Mouse (Mus musculus): ENCODE measurements at regions not wholly inside any gene's neighbourhood (a gene's known extent, or its start where the extent isn't known, plus 50 kb on each side); places are given as distances from the start of the nearest gene placed in this dataset.

DNA sequence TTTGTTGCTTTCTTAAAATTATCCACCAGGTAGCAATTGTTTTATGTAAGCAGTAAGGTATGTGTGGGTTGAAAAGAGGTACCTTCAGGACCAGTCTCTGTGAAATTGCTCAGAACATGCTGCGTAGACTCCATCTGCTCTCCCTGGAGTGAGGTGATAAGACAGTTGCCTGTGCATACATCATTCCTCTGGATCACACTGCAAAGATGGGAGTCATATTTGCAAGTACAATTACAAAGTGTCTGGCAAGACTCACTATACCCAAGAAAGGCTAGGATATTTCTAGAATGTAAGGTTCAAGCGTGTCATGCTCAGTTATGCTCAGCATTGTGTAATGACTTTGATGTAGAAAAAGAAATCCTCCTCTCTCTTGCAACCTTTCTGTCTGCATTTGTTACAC lies 1283.5 kb upstream of the Slc10a2 start:
- peak in 1 of 2 experiments; percentile 33 for DNase-seq (ENCODE audit: low spot score in 2 of 2)
- intact Hi-C loops (cut with DNase I) = no loop called here

DNA sequence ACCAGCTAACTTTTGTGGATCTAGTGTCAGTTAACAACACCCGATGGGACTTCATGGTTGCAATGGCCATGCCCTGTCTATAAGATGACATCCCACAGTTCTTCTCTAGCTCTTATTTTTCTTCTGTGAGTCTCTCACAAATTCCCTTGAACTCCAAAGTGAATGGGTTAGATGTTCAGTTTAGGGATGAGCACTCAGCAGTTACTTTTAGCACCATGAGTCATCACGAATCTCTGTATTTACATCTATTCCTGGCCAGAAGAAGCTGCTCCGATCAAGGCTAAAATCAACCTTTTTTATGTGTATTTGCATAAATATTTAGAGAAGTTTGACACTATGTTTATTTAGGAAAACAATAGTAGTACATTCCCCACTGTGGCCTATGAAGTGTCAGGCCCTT lies 1269.6 kb upstream of the Slc10a2 start:
- DNase-seq (ENCODE audit: low spot score in 2 of 2) = no peak
- intact Hi-C loops (cut with DNase I) = no loop called here

DNA sequence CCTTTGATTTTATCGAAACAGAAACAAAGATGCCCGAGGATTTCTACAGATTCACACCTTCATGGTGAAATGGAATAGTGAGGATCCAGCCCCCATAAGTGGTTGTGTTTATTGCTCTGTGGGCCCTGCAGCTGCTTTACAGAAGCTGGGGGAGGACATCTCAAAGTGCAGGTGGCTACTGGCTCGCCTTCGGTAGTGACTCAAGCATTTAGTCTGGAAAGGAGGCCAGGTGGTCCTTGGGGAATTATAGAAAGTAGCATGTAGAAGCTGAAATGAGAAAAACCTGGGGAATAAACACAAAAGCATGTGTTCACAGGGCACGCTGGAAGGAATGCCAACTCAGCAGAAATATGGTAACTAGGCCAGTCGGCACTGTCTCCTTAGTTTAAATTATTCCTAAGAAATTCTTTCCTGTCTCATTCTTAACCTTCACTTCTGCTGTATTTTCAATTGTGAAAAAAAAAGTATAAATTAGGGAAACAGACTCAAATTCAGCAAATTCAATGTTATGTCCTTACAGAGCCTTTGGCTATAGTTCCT lies 1256.3 kb upstream of the Slc10a2 start:
- intact Hi-C loops (cut with DNase I) = no loop called here

DNA sequence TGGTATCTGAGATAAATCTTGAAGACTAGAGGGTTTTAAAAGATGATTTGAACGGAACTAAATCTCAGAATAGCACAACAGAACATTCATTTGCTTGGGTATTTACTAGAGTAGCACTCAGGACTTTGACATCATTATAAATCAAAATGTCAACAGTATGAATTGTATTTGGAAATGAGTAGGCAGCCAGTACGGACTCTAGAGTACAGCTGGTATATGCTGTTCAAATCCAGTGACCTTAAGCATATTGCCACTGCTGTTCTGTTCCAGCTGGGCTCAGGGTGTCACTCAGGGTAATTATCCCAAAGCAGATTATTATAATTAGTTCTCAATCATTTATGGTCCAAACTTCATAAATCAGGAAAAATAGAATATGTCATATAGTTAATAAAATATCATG lies 1252.7 kb upstream of the Slc10a2 start:
- intact Hi-C loops (cut with DNase I) = no loop called here
- no peak for DNase-seq (ENCODE audit: low spot score in 2 of 2)

More for the DNA sequence above, 1256.3 kb upstream of the Slc10a2 start:
- no peak for DNase-seq (ENCODE audit: low spot score in 2 of 2)

DNA sequence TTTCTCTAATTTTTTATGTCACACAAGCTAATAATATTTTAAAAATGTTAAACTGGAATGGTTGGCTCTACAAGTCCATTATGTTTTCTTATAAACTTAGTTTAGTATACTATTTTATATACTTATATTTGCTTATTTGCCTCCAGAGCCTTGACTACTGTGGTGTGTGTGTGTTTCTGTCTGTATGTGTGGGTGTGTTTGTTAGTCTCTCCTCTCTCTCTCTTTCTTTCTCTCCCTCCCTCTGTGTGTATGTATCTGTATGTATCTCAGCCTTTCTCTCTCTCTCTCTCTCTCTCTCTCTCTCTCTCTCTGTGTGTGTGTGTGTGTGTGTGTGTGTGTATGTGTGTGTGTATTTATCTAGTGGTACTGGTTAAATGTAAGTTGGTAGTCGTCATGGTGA lies 1245.3 kb upstream of the Slc10a2 start:
- intact Hi-C loops (cut with DNase I) = no loop called here

DNA sequence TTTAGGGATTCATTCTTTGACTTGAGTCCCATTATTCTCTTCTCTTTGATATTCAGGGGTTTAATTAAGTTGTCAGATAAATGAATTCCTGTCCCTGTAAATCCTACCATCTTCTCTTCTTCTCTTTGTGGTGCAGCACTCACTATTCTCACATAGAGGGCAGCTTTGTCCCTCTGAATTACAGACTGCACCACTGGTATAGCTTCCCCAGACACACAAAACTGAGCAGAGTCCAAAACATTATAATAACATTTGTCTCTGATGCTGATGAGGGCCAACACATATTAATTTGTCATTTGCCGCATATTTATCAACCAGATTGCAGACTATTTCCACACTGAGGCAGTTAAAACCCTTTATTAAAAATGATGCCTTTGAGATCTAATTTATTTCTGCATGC lies 1244.9 kb upstream of the Slc10a2 start:
- no peak for DNase-seq (ENCODE audit: low spot score in 2 of 2)
- intact Hi-C loops (cut with DNase I) = no loop called here

More for the DNA sequence above, 1245.3 kb upstream of the Slc10a2 start:
- no peak for DNase-seq (ENCODE audit: low spot score in 2 of 2)

DNA sequence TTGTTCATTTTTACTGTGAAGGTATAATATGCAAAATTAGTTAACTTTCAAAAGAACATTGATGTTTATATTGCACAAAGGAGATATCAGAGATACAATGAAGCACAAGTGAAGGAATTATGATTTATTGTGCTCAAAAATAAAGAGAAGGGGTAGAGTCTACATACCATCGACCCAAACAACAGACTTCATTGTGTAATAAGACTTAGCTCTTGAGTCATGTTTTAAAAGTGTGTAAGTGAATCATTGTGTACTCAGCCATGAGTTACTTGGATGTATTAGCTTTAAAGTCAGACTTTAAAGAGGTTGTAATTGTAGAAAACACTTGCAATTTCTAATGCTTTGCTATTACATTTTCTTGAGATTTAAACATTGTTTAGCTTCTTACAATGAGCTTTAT lies 1240.6 kb upstream of the Slc10a2 start:
- intact Hi-C loops (cut with DNase I) = no loop called here
- DNase-seq (ENCODE audit: low spot score in 2 of 2) = no peak

DNA sequence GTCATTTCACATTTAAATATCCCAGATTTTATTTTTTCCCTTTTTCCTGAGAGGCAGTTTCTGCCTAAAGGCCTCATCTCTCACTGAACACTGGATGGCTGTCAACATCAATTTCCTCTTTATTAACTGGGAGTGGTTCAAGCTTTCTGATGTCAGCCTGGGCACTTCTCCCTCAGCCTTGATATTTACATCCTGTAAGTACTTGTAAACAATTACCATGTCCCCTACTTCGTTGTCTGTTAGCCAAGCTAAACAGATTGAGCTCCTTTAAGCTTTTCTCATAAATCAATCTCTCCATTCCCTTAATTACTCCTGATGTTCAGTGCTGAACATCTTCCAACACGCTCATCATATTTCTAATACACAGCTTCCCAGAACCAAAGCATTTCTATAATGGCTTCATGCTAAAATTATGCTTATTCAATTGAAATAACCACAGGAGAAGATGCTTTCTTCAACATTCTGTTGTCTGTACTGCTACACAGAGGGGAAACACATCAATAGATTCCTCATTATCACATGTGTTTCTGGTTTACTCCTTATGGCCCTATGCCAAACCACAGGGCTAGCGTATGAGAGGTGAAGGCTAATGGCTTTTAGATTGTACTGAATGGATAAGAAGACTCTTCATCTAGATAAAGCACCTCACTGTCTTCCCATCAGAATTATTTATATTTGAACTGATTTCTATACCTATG lies 1235.2 kb upstream of the Slc10a2 start:
- no peak for DNase-seq (ENCODE audit: low spot score in 2 of 2)
- intact Hi-C loops (cut with DNase I) = no loop called here

DNA sequence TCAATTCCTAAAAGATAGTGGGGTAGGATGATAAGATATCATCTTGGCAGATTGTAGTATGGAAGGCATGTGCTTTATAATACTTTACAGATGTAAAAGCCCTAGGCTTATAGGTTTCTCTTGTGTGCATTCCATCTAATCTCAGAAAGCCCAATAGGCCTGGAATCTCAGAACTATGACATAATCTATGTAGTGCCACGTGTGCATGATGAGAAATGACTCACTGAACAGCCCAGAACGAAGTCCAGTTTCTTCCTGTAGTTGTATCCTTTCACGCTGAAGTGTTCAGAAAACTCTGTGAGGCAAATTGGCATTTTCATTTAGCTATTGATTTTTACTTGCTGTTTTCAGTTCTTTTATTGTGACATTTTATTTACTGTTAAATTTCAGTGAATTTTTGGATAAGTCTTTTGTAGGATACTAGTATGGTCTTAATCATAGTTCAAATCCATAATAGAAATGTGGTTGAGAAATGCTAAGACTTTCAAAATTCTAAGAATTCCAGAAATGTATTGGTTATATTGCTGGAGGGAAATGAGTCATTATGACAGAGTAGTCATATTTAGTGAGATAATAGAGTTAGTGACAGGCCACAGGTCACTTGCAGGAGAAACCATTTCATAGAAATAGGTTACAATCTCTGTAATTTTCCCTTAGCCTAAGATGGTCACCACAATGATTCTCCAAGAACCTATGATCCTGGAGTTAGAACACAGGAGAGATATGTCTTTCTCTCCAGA lies 1229.3 kb upstream of the Slc10a2 start:
- intact Hi-C loops (cut with DNase I) = no loop called here
- no peak for DNase-seq (ENCODE audit: low spot score in 2 of 2)

DNA sequence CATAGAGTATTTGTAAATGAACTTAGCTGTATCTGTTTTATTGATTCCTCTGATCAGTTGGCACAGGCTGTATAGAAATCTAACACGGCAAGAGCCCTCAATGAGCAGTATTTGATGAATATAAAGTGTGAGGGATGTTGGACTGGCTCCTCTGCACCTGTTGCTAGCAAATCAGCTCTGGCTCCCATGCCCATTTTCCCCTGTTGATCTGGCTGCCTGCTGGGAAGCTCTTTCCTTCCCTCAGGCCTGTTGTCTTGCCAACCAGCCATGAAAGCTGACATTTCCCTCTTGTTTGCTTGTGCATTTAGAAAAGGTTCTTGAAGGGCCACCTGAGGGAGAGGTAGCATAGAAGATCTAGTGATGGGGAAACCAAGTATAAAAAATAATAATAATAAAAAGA lies 1216.2 kb upstream of the Slc10a2 start:
- intact Hi-C loops (cut with DNase I) = no loop called here
- DNase-seq (ENCODE audit: low spot score in 2 of 2) = no peak

DNA sequence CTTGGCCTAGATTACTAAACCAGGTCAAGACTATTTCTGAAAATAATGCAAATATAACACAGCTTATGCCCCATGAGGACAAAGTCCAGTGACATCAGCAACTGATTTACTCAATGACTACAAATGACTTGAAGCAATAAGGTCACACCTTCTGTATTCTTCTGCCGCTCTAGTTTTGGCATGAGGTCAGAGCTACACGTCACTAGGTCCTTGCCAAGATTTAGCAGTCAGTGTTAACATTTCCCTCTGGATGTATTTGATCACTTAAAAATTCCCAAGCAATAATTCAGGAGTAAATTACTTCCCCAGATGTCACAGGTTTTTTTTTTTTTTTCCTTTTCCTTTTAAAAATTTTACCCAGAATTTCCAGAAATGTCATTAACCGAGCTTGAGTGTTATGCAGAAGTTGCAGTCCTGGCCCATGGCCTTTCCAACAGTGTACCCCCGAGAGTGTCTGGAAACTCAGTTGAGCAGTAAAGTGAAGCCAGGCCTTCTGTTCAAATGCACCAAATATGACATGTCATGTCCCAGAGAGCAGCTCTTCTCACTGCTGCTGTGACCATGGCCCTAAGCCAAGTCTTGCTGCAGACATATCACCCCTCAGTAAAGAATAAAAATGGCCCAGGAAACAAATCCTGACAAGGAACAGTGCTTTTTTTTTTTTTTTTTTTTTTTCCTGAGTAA lies 1210.2 kb upstream of the Slc10a2 start:
- DNase-seq (ENCODE audit: low spot score in 2 of 2) = no peak
- intact Hi-C loops (cut with DNase I) = no loop called here

DNA sequence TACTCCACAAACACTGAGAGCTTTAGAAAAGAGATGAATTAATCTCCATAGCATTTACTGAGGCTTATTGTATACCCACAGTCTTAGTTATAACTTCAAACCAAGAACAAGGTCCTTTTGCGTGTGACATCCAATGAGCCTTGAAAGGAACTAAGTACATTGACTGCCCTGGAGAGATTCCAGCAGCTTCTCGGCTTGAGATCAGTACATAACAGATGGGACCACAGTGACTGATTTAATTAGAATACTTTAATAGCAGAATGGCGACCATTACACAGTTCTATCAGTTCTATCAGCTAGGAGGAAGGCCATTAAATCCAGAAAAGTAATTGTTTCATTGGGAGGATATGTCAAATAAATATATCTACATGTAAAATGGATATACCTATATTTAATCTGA lies 1183.7 kb upstream of the Slc10a2 start:
- no peak for DNase-seq (ENCODE audit: low spot score in 2 of 2)
- intact Hi-C loops (cut with DNase I) = no loop called here

DNA sequence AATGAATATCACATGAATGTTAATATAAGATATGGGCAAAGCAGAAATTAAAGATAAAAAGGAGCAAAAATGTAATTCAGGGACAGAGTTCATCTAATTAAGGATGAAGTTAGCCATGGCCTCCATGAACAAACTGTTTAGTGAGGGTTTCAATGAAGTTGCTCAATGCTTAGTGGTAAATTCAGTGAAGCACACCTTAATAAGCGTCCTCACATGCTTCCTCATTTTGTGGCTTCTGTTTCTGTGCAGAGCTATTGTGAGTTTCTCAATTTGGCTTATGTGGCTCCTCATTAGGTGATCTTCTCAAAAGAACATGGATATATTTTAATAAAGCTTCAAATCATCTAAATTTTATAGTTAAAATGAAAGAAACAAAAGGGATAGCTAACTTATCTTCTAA lies 1174.8 kb upstream of the Slc10a2 start:
- intact Hi-C loops (cut with DNase I) = no loop called here
- no peak for DNase-seq (ENCODE audit: low spot score in 2 of 2)

Data from left cerebral cortex, postnatal 36 days (tissue).